Mouse (Mus musculus) limb, embryonic 14.5 days (tissue): ENCODE data around the gene Wdr18. TPM values are rescaled to one million over a fixed set of nuclear protein-coding genes. Genes with fewer than 3 reads are reported as not detected.

Experiments used
- ATAC-seq: fragments of 200-750 bp; cut with Nextera tagmentation; 2 replicates; pipeline ENCODE4 v1.8.0; 2017; ENCODE audit warnings: low read depth, moderate number of reproducible peaks, moderate TSS enrichment; ENCODE audit not compliant: low FRiP score
- DNase-seq: peaks from one replicate; pipeline ENCODE4 v3.0.0-alpha.2; 2015; ENCODE audit warnings: low spot score
- H3K27ac ChIP-seq: fragments of 300-500 bp; sonication (generic); replicated peaks from 2 replicates; pipeline ENCODE4 v1.5.1; 2014; ENCODE audit warnings: low read depth, mild to moderate bottlenecking, low read length, moderate library complexity, mixed read lengths
- H3K27me3 ChIP-seq: fragments of 300-500 bp; sonication (generic); 2 replicates; pipeline ENCODE4 v1.6.1; 2014; ENCODE audit warnings: low read length, mixed read lengths; ENCODE audit not compliant: control insufficient read depth, insufficient read depth
- H3K36me3 ChIP-seq: fragments of 300-500 bp; sonication (generic); 2 replicates; pipeline ENCODE4 v1.6.1; 2014; ENCODE audit warnings: mild to moderate bottlenecking, low read length, moderate library complexity, mixed read lengths; ENCODE audit not compliant: control insufficient read depth, insufficient read depth
- H3K4me1 ChIP-seq: fragments of 300-500 bp; sonication (generic); 2 replicates; pipeline ENCODE4 v1.6.1; 2014; ENCODE audit warnings: antibody characterized with exemption, low read length, mixed read lengths; ENCODE audit not compliant: control insufficient read depth, insufficient read depth
- H3K4me2 ChIP-seq: fragments of 300-500 bp; sonication (generic); replicated peaks from 2 replicates; pipeline ENCODE4 v1.6.1; 2014; ENCODE audit warnings: low read depth, mild to moderate bottlenecking, low read length, moderate library complexity; ENCODE audit not compliant: severe bottlenecking
- H3K4me3 ChIP-seq: fragments of 300-500 bp; sonication (generic); replicated peaks from 2 replicates; pipeline ENCODE4 v1.5.1; 2014; ENCODE audit warnings: low read length
- H3K9ac ChIP-seq: fragments of 300-500 bp; sonication (generic); 2 replicates; pipeline ENCODE4 v1.6.1; 2014; ENCODE audit warnings: mild to moderate bottlenecking, low read depth, low read length, moderate library complexity; ENCODE audit not compliant: severe bottlenecking
- H3K9me3 ChIP-seq: fragments of 300-500 bp; sonication (generic); 2 replicates; pipeline ENCODE4 v1.6.1; 2016; ENCODE audit warnings: low read length; ENCODE audit not compliant: control insufficient read depth
- POLR2A ChIP-seq: fragments of 200-500 bp; IDR thresholded peaks from 2 replicates; pipeline ENCODE4 v1.8.0; 2012; ENCODE audit warnings: inconsistent platforms, mild to moderate bottlenecking, moderate library complexity, borderline replicate concordance; ENCODE audit not compliant: insufficient read depth, insufficient read length; ENCODE audit errors: extremely low read depth
- WGBS: fragments of 180-500 bp; shearing (Covaris S2); extraction: QIAGEN DNeasy Blood & Tissue Kit; methylation state at CpG from one replicate; pipeline ENCODE4 v1.1.7; 2014; 5-methylcytosine and 5-hydroxymethylcytosine counted together
- polyA plus RNA-seq, 2 experiments: library from polyadenylated mRNA; depleted of rRNA in 1 of 2; stranded (reverse) in 1 of 2; unstranded in 1 of 2; fragments of >200 nt; fragmentation: Nextera tagmentation in 1 of 2; extraction: Ambion mirVana in 1 of 2; gene quantifications; 2 replicates each; pipeline versions ENCODE4 v1.2.1 to v1.2.3; 2012 to 2014

Gene Wdr18
- polyA plus RNA-seq, 2 experiments, result 58.7 to 106 TPM

- H3K27me3 ChIP-seq, result peaks cover 61% of the 10 kb centered on the region
- peaks cover 19% of the 10 kb centered on the region for H3K4me1 ChIP-seq
- peak overlapping the region; percentile 18; the same call in 1 of the 2 replicates for H3K4me2 ChIP-seq
- no peak for DNase-seq
- peak overlapping the region; percentile 14 for H3K4me3 ChIP-seq
- 0 out of 2 replicates have a peak, but pooled peaks cover 3% of the 10 kb centered on the region for H3K36me3 ChIP-seq
- H3K9ac ChIP-seq, result peak overlapping the region; percentile 34
- no peak overlapping the region for H3K27ac ChIP-seq
- no peak for ATAC-seq
- no peaks in the 10 kb centered on the region for H3K9me3 ChIP-seq
- no peak for TF ChIP-seq POLR2A
- WGBS, result 6% methylated on average over 33 of the region's 35 CpGs
Measured at GRCm38 (mm10) chr10:79918231-79919078, 41.5 kb upstream of the Wdr18 start.

DNA sequence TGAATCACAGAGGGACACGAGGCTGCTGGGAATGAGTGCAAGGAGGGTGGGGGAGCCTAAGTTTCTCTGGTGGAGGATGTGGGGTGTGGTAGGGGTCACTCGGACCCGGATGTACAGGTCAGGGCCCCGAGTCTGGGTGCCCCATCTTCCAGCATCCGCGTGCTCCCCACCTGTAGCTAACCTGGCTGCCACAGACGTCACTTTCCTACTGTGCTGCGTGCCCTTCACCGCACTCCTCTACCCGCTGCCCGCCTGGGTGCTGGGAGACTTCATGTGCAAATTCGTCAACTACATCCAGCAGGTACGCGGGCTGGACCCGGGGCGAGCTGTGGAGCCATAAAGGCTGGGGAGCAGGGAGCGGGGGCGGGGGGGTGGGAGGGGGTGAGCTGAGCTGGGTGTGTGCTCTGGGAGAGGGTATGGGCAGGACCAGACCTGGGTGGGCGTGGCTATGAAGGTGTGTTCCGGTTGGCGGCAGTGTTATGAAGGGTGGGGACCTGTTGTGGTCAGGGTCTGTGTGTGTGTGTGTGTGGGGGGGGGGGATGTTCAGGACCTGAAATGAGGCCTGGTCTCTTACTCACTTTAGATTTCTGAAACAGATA, 40.6 kb upstream of the Wdr18 start:
- 5% methylated on average over 19 of the region's 21 CpGs for WGBS
- Histone ChIP-seq H3K9ac (no peak overlapping the region), H3K4me3 (0 out of 2 replicates have a peak overlapping the region, but pooled peaks have one; percentile 7)

GRCm38 (mm10) chr10:79920056-79920890, 39.7 kb upstream of the Wdr18 start:
- peak overlapping the region; percentile 40; the same call in 1 of the 2 replicates for H3K4me2 ChIP-seq
- DNase-seq, result no peak

More for the DNA sequence above, 40.6 kb upstream of the Wdr18 start:
- Histone ChIP-seq H3K4me2 (no peak overlapping the region; the same call in 1 of the 2 replicates), H3K4me1 (peaks cover 19% of the 10 kb centered on the region), H3K9me3 (no peaks in the 10 kb centered on the region), H3K36me3 (no peaks in the 10 kb centered on the region), H3K27me3 (peaks cover 61% of the 10 kb centered on the region), H3K27ac (no peak overlapping the region)
- DNase-seq (no peak), ATAC-seq (no peak)
- no peak for TF ChIP-seq POLR2A

GRCm38 (mm10) chr10:79920958-79921535, 38.9 kb upstream of the Wdr18 start, which contains the start of gene R3hdm4:
R3hdm4 (minus strand) TSS chr10:79921208.
- peak within 1 kb of the TSS; percentile 40 for H3K4me2 ChIP-seq
- H3K27ac ChIP-seq, result no peak within 1 kb of the TSS
- WGBS, result 4% methylated on average over 33 of the region's 41 CpGs
- no peaks in the 10 kb centered on the region for H3K36me3 ChIP-seq
- H3K4me3 ChIP-seq, result peak within 1 kb of the TSS; percentile 24
- ATAC-seq, result no peak
- peaks cover 61% of the 10 kb centered on the region for H3K27me3 ChIP-seq
- no peak for DNase-seq
- H3K4me1 ChIP-seq, result peaks cover 24% of the 10 kb centered on the region
- peak within 1 kb of the TSS; percentile 28; the same call in 1 of the 2 replicates for H3K9ac ChIP-seq
- no peak for TF ChIP-seq POLR2A
- no peaks in the 10 kb centered on the region for H3K9me3 ChIP-seq

More at GRCm38 (mm10) chr10:79920056-79920890, 39.7 kb upstream of the Wdr18 start:
- no peak overlapping the region for H3K27ac ChIP-seq
- WGBS, result 22% methylated on average over 26 of the region's 26 CpGs
- no peak overlapping the region for H3K9ac ChIP-seq
- peaks cover 19% of the 10 kb centered on the region for H3K4me1 ChIP-seq
- no peak for TF ChIP-seq POLR2A
- H3K9me3 ChIP-seq, result no peaks in the 10 kb centered on the region
- no peaks in the 10 kb centered on the region for H3K36me3 ChIP-seq
- H3K4me3 ChIP-seq, result peak overlapping the region; percentile 24
- ATAC-seq, result no peak
- peaks cover 61% of the 10 kb centered on the region for H3K27me3 ChIP-seq

- Histone ChIP-seq H3K4me1 (peaks cover 26% of the 10 kb centered on the region), H3K9me3 (no peaks in the 10 kb centered on the region), H3K27me3 (peaks cover 61% of the 10 kb centered on the region), H3K4me2 (peak overlapping the region; percentile 40), H3K4me3 (peak overlapping the region; percentile 24), H3K36me3 (no peaks in the 10 kb centered on the region), H3K9ac (peak overlapping the region; percentile 28; the same call in 1 of the 2 replicates), H3K27ac (no peak overlapping the region)
- DNase-seq (no peak), ATAC-seq (no peak)
- 2% methylated on average over 30 of the region's 34 CpGs for WGBS
- no peak for TF ChIP-seq POLR2A
Measured at GRCm38 (mm10) chr10:79921572-79921971, 38.4 kb upstream of the Wdr18 start.
